Mouse (Mus musculus): ENCODE data around the gene Fcrls. TPM values are rescaled to one million over a fixed set of nuclear protein-coding genes. Genes with fewer than 3 reads are reported as not detected.
A peak's percentile ranks its signal among the peaks of the same experiment; 100 is the strongest.

Gene Fcrls
- polyA plus RNA-seq (2012; rRNA removed), result 26.5 and 33.1 TPM in 2 replicates

DNA sequence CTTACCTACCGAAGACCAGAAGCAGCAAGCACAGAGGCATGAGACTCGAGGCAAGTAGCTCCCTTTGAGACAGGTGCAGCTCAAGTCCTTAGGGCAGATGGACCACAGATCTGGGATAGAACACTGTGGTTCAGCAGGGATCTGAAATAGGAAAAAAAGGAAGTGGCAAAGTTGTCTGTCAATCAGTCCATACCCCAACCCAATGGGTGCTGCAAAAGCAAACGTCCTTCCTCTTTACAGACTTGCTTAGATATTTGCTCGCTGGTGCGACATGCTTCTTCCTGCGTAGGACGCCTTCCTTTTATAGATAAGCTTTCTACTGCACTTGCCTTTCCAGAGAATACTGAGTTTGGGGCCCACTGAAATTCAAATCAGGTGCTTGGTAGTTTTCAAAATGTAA lies at the start of gene Fcrls:
Fcrls (minus strand) TSS at position 303 of the 400 bp plus-strand sequence.
- TF ChIP-seq CTCF (IDR thresholded peaks at IDR 0.05; ENCODE audit: extremely low read depth, insufficient read depth, low read length) (no peak), POLR2A (IDR thresholded peaks at IDR 0.05; ENCODE audit: extremely low read depth, insufficient read depth, low read length) (no peak)
- H3K27ac ChIP-seq (ENCODE audit: insufficient read depth, low read length), result peak within 1 kb of the TSS; percentile 65; the same call in 1 of the 2 replicates
- peak within 1 kb of the TSS; percentile 29; the same call in 1 of the 2 replicates for H3K4me3 ChIP-seq (ENCODE audit: insufficient read depth, low read length)
- H3K4me1 ChIP-seq (ENCODE audit: control insufficient read depth, insufficient read depth, low read length), result no peaks in the 10 kb centered on the region

DNA sequence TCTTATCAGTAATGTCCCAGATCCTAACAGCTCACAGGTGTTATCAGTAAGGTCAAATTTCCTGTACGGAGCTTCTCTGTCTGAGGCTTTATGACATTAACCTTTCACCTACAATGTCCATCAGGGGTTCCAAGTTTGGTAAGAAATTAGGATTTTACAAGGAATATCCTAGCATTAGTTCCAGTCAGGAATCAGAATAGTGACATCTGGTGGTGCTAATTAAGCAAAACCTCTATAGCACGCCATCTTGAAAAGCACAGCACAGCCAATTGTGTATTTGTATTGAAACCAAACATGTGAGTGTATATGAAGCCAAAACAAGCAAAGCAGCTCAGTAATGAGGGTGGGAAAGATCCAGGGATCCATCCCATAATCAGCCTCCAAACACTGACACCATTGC lies 46.4 kb upstream of the Fcrls start:
- no peak for TF ChIP-seq CTCF (IDR thresholded peaks at IDR 0.05; ENCODE audit: extremely low read depth, insufficient read depth, low read length)
- no peak for TF ChIP-seq POLR2A (IDR thresholded peaks at IDR 0.05; ENCODE audit: extremely low read depth, insufficient read depth, low read length)
- no peak overlapping the region for H3K27ac ChIP-seq (ENCODE audit: insufficient read depth, low read length)
- H3K4me1 ChIP-seq (ENCODE audit: control insufficient read depth, insufficient read depth, low read length), result no peaks in the 10 kb centered on the region
- H3K4me3 ChIP-seq (ENCODE audit: insufficient read depth, low read length), result no peak overlapping the region

DNA sequence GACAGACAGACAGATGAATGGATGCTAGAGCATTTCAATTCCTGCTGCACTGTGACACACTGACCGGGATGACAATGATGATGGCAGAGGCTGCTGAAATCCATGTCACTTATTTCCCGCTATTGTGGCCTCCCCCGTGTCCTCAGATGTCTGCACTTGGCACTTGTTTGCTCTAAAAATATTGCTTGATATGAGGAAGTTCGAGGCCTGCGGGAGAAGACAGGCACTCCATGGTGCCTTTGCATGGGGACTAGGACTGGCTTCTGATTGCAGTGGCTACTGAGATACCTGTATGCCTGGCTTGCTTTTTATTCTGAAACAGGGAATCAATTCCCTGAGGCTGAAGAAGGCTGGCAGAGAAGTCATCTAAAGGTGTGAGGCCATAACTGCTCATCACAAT lies 36.4 kb upstream of the Fcrls start:
- no peak for TF ChIP-seq CTCF (IDR thresholded peaks at IDR 0.05; ENCODE audit: extremely low read depth, insufficient read depth, low read length)
- TF ChIP-seq POLR2A (IDR thresholded peaks at IDR 0.05; ENCODE audit: extremely low read depth, insufficient read depth, low read length), result no peak
- H3K4me3 ChIP-seq (ENCODE audit: insufficient read depth, low read length), result no peak overlapping the region
- no peak overlapping the region for H3K27ac ChIP-seq (ENCODE audit: insufficient read depth, low read length)
- H3K4me1 ChIP-seq (ENCODE audit: control insufficient read depth, insufficient read depth, low read length), result no peaks in the 10 kb centered on the region

DNA sequence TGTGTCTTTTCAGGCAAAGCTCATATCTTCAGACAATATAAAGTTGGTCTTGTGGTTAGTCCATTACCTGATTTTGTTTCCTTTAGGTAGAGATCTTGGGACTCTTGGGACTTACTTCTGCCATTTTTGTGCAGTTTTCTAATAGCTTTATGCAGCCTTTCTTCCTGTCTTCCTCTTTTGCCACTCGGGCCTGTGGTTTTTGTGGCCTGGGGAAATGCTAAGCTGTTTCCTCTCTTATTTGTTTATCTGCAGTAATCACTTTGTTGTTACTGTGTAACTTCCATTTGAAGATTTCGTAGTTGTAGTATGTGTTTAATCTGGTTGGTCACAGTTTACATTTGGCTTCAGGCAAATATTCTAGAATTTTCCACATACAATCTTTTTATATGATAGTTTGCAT lies 10.8 kb upstream of the Fcrls start:
- H3K4me1 ChIP-seq (ENCODE audit: control insufficient read depth, insufficient read depth, low read length), result no peaks in the 10 kb centered on the region
- TF ChIP-seq POLR2A (IDR thresholded peaks at IDR 0.05; ENCODE audit: extremely low read depth, insufficient read depth, low read length) (no peak), CTCF (IDR thresholded peaks at IDR 0.05; ENCODE audit: extremely low read depth, insufficient read depth, low read length) (no peak)
- H3K27ac ChIP-seq (ENCODE audit: insufficient read depth, low read length), result no peak overlapping the region
- H3K4me3 ChIP-seq (ENCODE audit: insufficient read depth, low read length), result no peak overlapping the region

- TF ChIP-seq CTCF (IDR thresholded peaks at IDR 0.05; ENCODE audit: extremely low read depth, insufficient read depth, low read length), result no peak
- TF ChIP-seq POLR2A (IDR thresholded peaks at IDR 0.05; ENCODE audit: extremely low read depth, insufficient read depth, low read length), result no peak
- Histone ChIP-seq H3K4me1 (ENCODE audit: control insufficient read depth, insufficient read depth, low read length) (no peaks in the 10 kb centered on the region), H3K4me3 (ENCODE audit: insufficient read depth, low read length) (no peak overlapping the region), H3K27ac (ENCODE audit: insufficient read depth, low read length) (no peak overlapping the region)
Observed at GRCm38 (mm10) chr3:87266581-87266980, 3.0 kb upstream of the Fcrls start.

- Histone ChIP-seq H3K4me1 (ENCODE audit: control insufficient read depth, insufficient read depth, low read length) (no peaks in the 10 kb centered on the region), H3K27ac (ENCODE audit: insufficient read depth, low read length) (no peak overlapping the region), H3K4me3 (ENCODE audit: insufficient read depth, low read length) (no peak overlapping the region)
- TF ChIP-seq CTCF (IDR thresholded peaks at IDR 0.05; ENCODE audit: extremely low read depth, insufficient read depth, low read length) (no peak), POLR2A (IDR thresholded peaks at IDR 0.05; ENCODE audit: extremely low read depth, insufficient read depth, low read length) (no peak)
Observed at GRCm38 (mm10) chr3:87255239-87255638, 8.3 kb downstream of the Fcrls start.

GRCm38 (mm10) chr3:87249571-87249970 lies 14.0 kb downstream of the Fcrls start:
- Histone ChIP-seq H3K4me3 (ENCODE audit: insufficient read depth, low read length) (no peak overlapping the region), H3K27ac (ENCODE audit: insufficient read depth, low read length) (no peak overlapping the region), H3K4me1 (ENCODE audit: control insufficient read depth, insufficient read depth, low read length) (peaks cover 2% of the 10 kb centered on the region; the same call in 1 of the 2 replicates)
- TF ChIP-seq POLR2A (IDR thresholded peaks at IDR 0.05; ENCODE audit: extremely low read depth, insufficient read depth, low read length), result no peak
- no peak for TF ChIP-seq CTCF (IDR thresholded peaks at IDR 0.05; ENCODE audit: extremely low read depth, insufficient read depth, low read length)

GRCm38 (mm10) chr3:87247292-87247691 lies 16.2 kb downstream of the Fcrls start:
- TF ChIP-seq CTCF (IDR thresholded peaks at IDR 0.05; ENCODE audit: extremely low read depth, insufficient read depth, low read length) (no peak), POLR2A (IDR thresholded peaks at IDR 0.05; ENCODE audit: extremely low read depth, insufficient read depth, low read length) (no peak)
- no peak overlapping the region for H3K27ac ChIP-seq (ENCODE audit: insufficient read depth, low read length)
- H3K4me1 ChIP-seq (ENCODE audit: control insufficient read depth, insufficient read depth, low read length), result peaks cover 2% of the 10 kb centered on the region; the same call in 1 of the 2 replicates
- H3K4me3 ChIP-seq (ENCODE audit: insufficient read depth, low read length), result no peak overlapping the region

- no peak for TF ChIP-seq POLR2A (IDR thresholded peaks at IDR 0.05; ENCODE audit: extremely low read depth, insufficient read depth, low read length)
- TF ChIP-seq CTCF (IDR thresholded peaks at IDR 0.05; ENCODE audit: extremely low read depth, insufficient read depth, low read length), result peak; percentile 86
Observed at GRCm38 (mm10) chr3:87243654-87244053, 19.9 kb downstream of the Fcrls start.

GRCm38 (mm10) chr3:87240909-87241308 lies 22.6 kb downstream of the Fcrls start:
- H3K4me3 ChIP-seq (ENCODE audit: insufficient read depth, low read length), result no peak overlapping the region
- TF ChIP-seq POLR2A (IDR thresholded peaks at IDR 0.05; ENCODE audit: extremely low read depth, insufficient read depth, low read length), result no peak
- no peak for TF ChIP-seq CTCF (IDR thresholded peaks at IDR 0.05; ENCODE audit: extremely low read depth, insufficient read depth, low read length)
- no peak overlapping the region for H3K27ac ChIP-seq (ENCODE audit: insufficient read depth, low read length)
- no peaks in the 10 kb centered on the region for H3K4me1 ChIP-seq (ENCODE audit: control insufficient read depth, insufficient read depth, low read length)

More at GRCm38 (mm10) chr3:87243654-87244053, 19.9 kb downstream of the Fcrls start:
- Histone ChIP-seq H3K4me1 (ENCODE audit: control insufficient read depth, insufficient read depth, low read length) (peaks cover 2% of the 10 kb centered on the region; the same call in 1 of the 2 replicates), H3K4me3 (ENCODE audit: insufficient read depth, low read length) (no peak overlapping the region), H3K27ac (ENCODE audit: insufficient read depth, low read length) (no peak overlapping the region)
